Mouse (Mus musculus) midbrain, embryonic 12.5 days (tissue): Measurements from ENCODE around the gene Zfp575. TPM values are rescaled to one million over a fixed set of nuclear protein-coding genes. Genes with fewer than 3 reads are reported as not detected.

Source experiments
- polyA plus RNA-seq: library from polyadenylated mRNA; unstranded; fragments of >200 nt; fragmentation: Nextera tagmentation; extraction: Ambion mirVana; gene quantifications from 2 replicates; pipeline ENCODE4 v1.2.1, GENCODE M21; 2016

Zfp575 gene
- polyA plus RNA-seq, 1 experiment from 2014 or later: 3.7 TPM

Other genes with a start within 250 kb of the Zfp575 start
- gene Lypd5, start 238.4 kb downstream of the Zfp575 start, polyA plus RNA-seq: not detected in 2 replicates
- 1.1 and 1.8 TPM in 2 replicates for gene Kcnn4, start 217.4 kb downstream of the Zfp575 start, polyA plus RNA-seq
- 30.9 and 32.4 TPM in 2 replicates for gene Smg9, start 188.0 kb downstream of the Zfp575 start, polyA plus RNA-seq
- gene Irgc1, start 135.3 kb downstream of the Zfp575 start, polyA plus RNA-seq: not detected in 2 replicates
- 0.60 and 1.2 TPM in 2 replicates for gene Plaur, start 125.2 kb downstream of the Zfp575 start, polyA plus RNA-seq
- gene Cadm4, start 105.6 kb downstream of the Zfp575 start, polyA plus RNA-seq: 38.8 and 43.6 TPM in 2 replicates
- gene Zfp428, start 80.6 kb downstream of the Zfp575 start, polyA plus RNA-seq: 163 and 178 TPM in 2 replicates
- gene AC161166.1, start 75.2 kb downstream of the Zfp575 start, polyA plus RNA-seq: 2.1 and 2.3 TPM in 2 replicates
- 30.4 and 31.5 TPM in 2 replicates for gene Irgq, start 57.0 kb downstream of the Zfp575 start, polyA plus RNA-seq
- not detected in 2 replicates for gene Pinlyp, start 41.5 kb downstream of the Zfp575 start, polyA plus RNA-seq
- 89.8 and 101 TPM in 2 replicates for gene Xrcc1, start 41.4 kb downstream of the Zfp575 start, polyA plus RNA-seq
- gene Ethe1, start 98 bp downstream of the Zfp575 start, polyA plus RNA-seq: 13.7 and 14.8 TPM in 2 replicates
- not detected in 2 replicates for gene Phldb3, start 23.1 kb upstream of the Zfp575 start, polyA plus RNA-seq
- 0.68 and 0.73 TPM in 2 replicates for gene Lypd3, start 48.9 kb upstream of the Zfp575 start, polyA plus RNA-seq
- gene Tex101, start 89.0 kb upstream of the Zfp575 start, polyA plus RNA-seq: not detected in 2 replicates
- gene BC049730, start 121.6 kb upstream of the Zfp575 start, polyA plus RNA-seq: not detected in 2 replicates
- gene Gm4763, start 139.3 kb upstream of the Zfp575 start, polyA plus RNA-seq: not detected in 2 replicates
- not detected in 2 replicates for gene Cd177, start 172.7 kb upstream of the Zfp575 start, polyA plus RNA-seq
- gene Ceacam10, start 189.6 kb upstream of the Zfp575 start, polyA plus RNA-seq: not detected in 2 replicates